9 mouse cellular contexts compared by ENCODE assay signal in the genomic region with DNA sequence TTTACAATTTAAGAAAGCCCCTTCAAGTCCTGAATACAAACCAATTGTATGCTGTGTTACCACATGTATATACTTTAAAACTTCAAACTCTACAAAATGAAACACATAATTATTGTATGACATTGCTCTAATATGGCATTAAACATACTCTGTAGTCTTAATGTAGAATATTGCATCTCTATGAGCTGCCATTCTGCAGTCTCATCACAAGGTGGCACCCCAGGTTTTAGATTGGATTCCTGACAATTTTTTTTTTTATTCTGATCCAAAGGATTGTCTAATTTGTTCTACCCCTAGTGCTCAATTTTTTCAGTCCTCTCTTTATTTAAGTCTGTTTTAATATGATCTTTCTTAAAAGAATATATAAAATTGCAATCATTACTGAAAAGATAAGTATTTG. TPM values are rescaled to one million over a fixed set of nuclear protein-coding genes. Genes with fewer than 3 reads are reported as not detected.
DNase-seq lines count a peak whose midpoint lies in the region; ATAC-seq and TF ChIP-seq lines count a peak whose summit lies in the region.
"Had no signal": no experiment of that assay in that cellular context is flagged by ENCODE, and none has a peak within 500 bp of the region (broad histone marks: within the 10 kb centered on the region; RNA-seq: fewer than 3 reads in every experiment).

No protein-coding gene starts in this region.

- peaks cover 8% of the 10 kb centered on the region; the same call in 1 of the 2 replicates for H3K36me3 ChIP-seq in forebrain, embryonic 10.5 days (replicated peaks)

- H3K27me3 ChIP-seq in forebrain, embryonic 10.5 days (ENCODE audit: poor library complexity, severe bottlenecking), result no peaks in the 10 kb centered on the region

- ATAC-seq in monocyte, adult 5-6 weeks (replicated peaks; ENCODE audit: insufficient number of reproducible peaks, low FRiP score, low TSS enrichment, poor library complexity, severe bottlenecking), result 0 out of 2 replicates have a peak, but pooled peaks have one; percentile 50

- no peak overlapping the region for H3K27ac ChIP-seq in left cerebral cortex, adult 2 months
- H3K27ac ChIP-seq in forebrain, embryonic 10.5 days, result no peak overlapping the region

- peak; percentile 42 for DNase-seq in adrenal gland, postnatal 10 days
- DNase-seq in adrenal gland, postnatal 4 days (ENCODE audit: low spot score in 2 of 2), result no peak
- no peak for DNase-seq in left cerebral cortex, adult 2 months (ENCODE audit: extremely low spot score in 1 of 2, low spot score in 2 of 2)
- DNase-seq in left cerebral cortex, adult 9 months (ENCODE audit: low spot score in 2 of 2), result no peak
- peak; percentile 46 for DNase-seq in T-cell, adult 2 months (ENCODE audit: low spot score)
- DNase-seq in ovary, adult 18-20 months (ENCODE audit: low spot score), result no peak
- no peak for DNase-seq in forebrain, embryonic 10.5 days (ENCODE audit: extremely low spot score, low spot score)

- H3K4me3 ChIP-seq in left cerebral cortex, adult 2 months, result no peak overlapping the region
- H3K4me3 ChIP-seq in forebrain, embryonic 10.5 days, result no peak overlapping the region
- H3K4me3 ChIP-seq: myocyte had no signal

- intact Hi-C loops in left cerebral cortex, adult 2 months (cut with DNase I), result loop anchor here (5.0 kb wide), 1 partner anchor 36 kb away; no protein-coding TSS in a partner anchor

- H3K9me3 ChIP-seq in forebrain, embryonic 10.5 days, result no peaks in the 10 kb centered on the region

- 0 out of 2 replicates have a peak, but pooled peaks cover 5% of the 10 kb centered on the region for H3K4me1 ChIP-seq in forebrain, embryonic 10.5 days

- peak; percentile 67 for TF ChIP-seq CTCF in left cerebral cortex, adult 2 months (IDR thresholded peaks at IDR 0.05)

RNA-seq across cellular contexts. Expression of gene Dedd, which starts 7.5 kb away (rescaled TPM):
- 10 to 100 TPM; 33.7 to 35.2 TPM for total RNA-seq in adrenal gland, postnatal 10 days (2021)
- 10 to 100 TPM; 41.2 to 43.1 TPM for total RNA-seq in adrenal gland, postnatal 4 days (2021)
- total RNA-seq in left cerebral cortex, adult 2 months (2021), result 10 to 100 TPM; 40.4 to 40.9 TPM
- total RNA-seq in monocyte, adult 5-6 weeks (2017), result 9.8 to 12.6 TPM (median 11.4 TPM) in 3 replicates
- 41.8 and 46.5 TPM in 2 replicates for polyA plus RNA-seq in forebrain, embryonic 10.5 days (2016; fragmentation: Nextera tagmentation; extraction: Ambion mirVana)

RNA-seq across cellular contexts. Expression of gene Nit1, which starts 24.0 kb away (rescaled TPM):
- total RNA-seq in adrenal gland, postnatal 10 days (2021), result 10 to 100 TPM; 51.4 to 56.0 TPM
- 10 to 100 TPM; 62.0 to 68.3 TPM for total RNA-seq in adrenal gland, postnatal 4 days (2021)
- 10 to 100 TPM; 43.3 to 44.3 TPM for total RNA-seq in left cerebral cortex, adult 2 months (2021)
- 35.1 to 41.2 TPM (median 36.1 TPM) in 3 replicates for total RNA-seq in monocyte, adult 5-6 weeks (2017)
- 37.1 and 38.0 TPM in 2 replicates for polyA plus RNA-seq in forebrain, embryonic 10.5 days (2016; fragmentation: Nextera tagmentation; extraction: Ambion mirVana)

RNA-seq across cellular contexts. Expression of gene Pfdn2, which starts 24.1 kb away (rescaled TPM):
- total RNA-seq in adrenal gland, postnatal 10 days (2021), result 100 to 1,000 TPM; 107 to 114 TPM
- total RNA-seq in adrenal gland, postnatal 4 days (2021), result 100 to 1,000 TPM; 120 to 125 TPM
- total RNA-seq in left cerebral cortex, adult 2 months (2021), result 100 to 1,000 TPM; 186 to 191 TPM
- 26.8 to 86.9 TPM (median 34.0 TPM) in 3 replicates for total RNA-seq in monocyte, adult 5-6 weeks (2017)
- 158 and 159 TPM in 2 replicates for polyA plus RNA-seq in forebrain, embryonic 10.5 days (2016; fragmentation: Nextera tagmentation; extraction: Ambion mirVana)

RNA-seq across cellular contexts. Expression of gene Ufc1, which starts 26.6 kb away (rescaled TPM):
- 100 to 1,000 TPM; 145 to 153 TPM for total RNA-seq in adrenal gland, postnatal 10 days (2021)
- total RNA-seq in adrenal gland, postnatal 4 days (2021), result 100 to 1,000 TPM; 138 to 155 TPM
- total RNA-seq in left cerebral cortex, adult 2 months (2021), result 100 to 1,000 TPM; 101 to 108 TPM
- total RNA-seq in monocyte, adult 5-6 weeks (2017), result 46.7 to 66.9 TPM (median 63.4 TPM) in 3 replicates
- polyA plus RNA-seq in forebrain, embryonic 10.5 days (2016; fragmentation: Nextera tagmentation; extraction: Ambion mirVana), result 94.3 and 98.6 TPM in 2 replicates

RNA-seq across cellular contexts. Expression of gene Usp21, which starts 33.6 kb away (rescaled TPM):
- total RNA-seq in adrenal gland, postnatal 10 days (2021), result 10 to 100 TPM; 31.8 to 40.2 TPM
- total RNA-seq in adrenal gland, postnatal 4 days (2021), result 10 to 100 TPM; 51.4 to 56.0 TPM
- total RNA-seq in left cerebral cortex, adult 2 months (2021), result 10 to 100 TPM; 59.8 to 65.7 TPM
- total RNA-seq in monocyte, adult 5-6 weeks (2017), result 8.1 to 12.6 TPM (median 11.2 TPM) in 3 replicates
- 94.1 and 95.9 TPM in 2 replicates for polyA plus RNA-seq in forebrain, embryonic 10.5 days (2016; fragmentation: Nextera tagmentation; extraction: Ambion mirVana)

Comparison
In these comparisons a context has a peak if more than half of its experiments do, and no peak if none do; other contexts are left out.
1. DNase-seq: peak in adrenal gland, postnatal 10 days (single experiment) and T-cell, adult 2 months (single experiment); none in adrenal gland, postnatal 4 days (0 of 2), left cerebral cortex, adult 2 months (0 of 2), left cerebral cortex, adult 9 months (0 of 2), ovary, adult 18-20 months (single experiment) and forebrain, embryonic 10.5 days (single experiment).